ENCODE assay signal across 12 mouse cellular contexts in genomic region chr4:107130534-107130933, GRCm38 (mm10). TPM values are rescaled to one million over a fixed set of nuclear protein-coding genes. Genes with fewer than 3 reads are reported as not detected.
A peak's percentile ranks its signal among the peaks of the same experiment; 100 is the strongest.
DNase-seq lines count a peak whose midpoint lies in the region; ATAC-seq and TF ChIP-seq lines count a peak whose summit lies in the region.
"Had no signal": no experiment of that assay in that cellular context is flagged by ENCODE, and none has a peak within 500 bp of the region (broad histone marks: within the 10 kb centered on the region; RNA-seq: fewer than 3 reads in every experiment).

No protein-coding gene starts in this region.

- WGBS in forebrain, embryonic 14.5 days: 13% methylated on average over 9 of the region's 9 CpGs
- WGBS in forebrain, embryonic 11.5 days: 17% methylated on average over 9 of the region's 9 CpGs
- 22% methylated on average over 9 of the region's 9 CpGs for WGBS in lung, embryonic 14.5 days
- 22% methylated on average over 9 of the region's 9 CpGs for WGBS in lung, adult 2 months
- 28% methylated on average over 9 of the region's 9 CpGs for WGBS in intestine, embryonic 16.5 days

- no peak for TF ChIP-seq CTCF in lung, embryonic 14.5 days (IDR thresholded peaks at IDR 0.05; ENCODE audit: low read depth)
- no peak for TF ChIP-seq CTCF in lung, adult 2 months (IDR thresholded peaks at IDR 0.05; ENCODE audit: insufficient read depth, low read length)

- H3K27me3 ChIP-seq in forebrain, embryonic 14.5 days (replicated peaks; ENCODE audit: control insufficient read depth, insufficient read depth, low read length): no peaks in the 10 kb centered on the region
- no peaks in the 10 kb centered on the region for H3K27me3 ChIP-seq in forebrain, embryonic 11.5 days (ENCODE audit: control insufficient read depth, insufficient read depth, low read length)
- no peaks in the 10 kb centered on the region for H3K27me3 ChIP-seq in lung, embryonic 14.5 days (ENCODE audit: insufficient read depth, low read length)
- no peaks in the 10 kb centered on the region for H3K27me3 ChIP-seq in intestine, embryonic 16.5 days (replicated peaks; ENCODE audit: control insufficient read depth, insufficient read depth, low read length)

- no peak overlapping the region for H3K4me2 ChIP-seq in forebrain, embryonic 14.5 days (ENCODE audit: low read length)
- no peak overlapping the region for H3K4me2 ChIP-seq in forebrain, embryonic 11.5 days (ENCODE audit: low read depth, low read length, severe bottlenecking)
- no peak overlapping the region for H3K4me2 ChIP-seq in lung, embryonic 14.5 days
- no peak overlapping the region for H3K4me2 ChIP-seq in intestine, embryonic 16.5 days (ENCODE audit: low read depth, low read length)
- H3K4me2 ChIP-seq: liver, embryonic 15.5 days had no signal

- no peak overlapping the region; the same call in 1 of the 2 replicates for H3K27ac ChIP-seq in forebrain, embryonic 14.5 days (ENCODE audit: low read depth, low read length)
- no peak overlapping the region for H3K27ac ChIP-seq in forebrain, embryonic 11.5 days (ENCODE audit: low read depth, low read length)
- H3K27ac ChIP-seq in lung, embryonic 14.5 days (ENCODE audit: low read depth): no peak overlapping the region
- H3K27ac ChIP-seq in intestine, embryonic 16.5 days (ENCODE audit: low read length): no peak overlapping the region
- H3K27ac ChIP-seq: liver, embryonic 15.5 days had no signal

- H3K9ac ChIP-seq in forebrain, embryonic 14.5 days (ENCODE audit: low read length): 0 out of 2 replicates have a peak overlapping the region, but pooled peaks have one; percentile 5
- H3K9ac ChIP-seq in forebrain, embryonic 11.5 days (ENCODE audit: low read length): no peak overlapping the region
- no peak overlapping the region for H3K9ac ChIP-seq in lung, embryonic 14.5 days
- no peak overlapping the region for H3K9ac ChIP-seq in intestine, embryonic 16.5 days (ENCODE audit: low read depth, low read length)
- H3K9ac ChIP-seq: liver, embryonic 15.5 days had no signal

- no peaks in the 10 kb centered on the region for H3K9me3 ChIP-seq in forebrain, embryonic 14.5 days (replicated peaks; ENCODE audit: control insufficient read depth, low read length)
- no peaks in the 10 kb centered on the region for H3K9me3 ChIP-seq in forebrain, embryonic 11.5 days (ENCODE audit: control insufficient read depth, low read length)
- no peaks in the 10 kb centered on the region for H3K9me3 ChIP-seq in lung, embryonic 14.5 days (ENCODE audit: low read depth, low read length)
- no peaks in the 10 kb centered on the region for H3K9me3 ChIP-seq in intestine, embryonic 16.5 days (ENCODE audit: control insufficient read depth, low read length)
- H3K9me3 ChIP-seq: liver, embryonic 15.5 days had no signal

- no peak for DNase-seq in forebrain, embryonic 14.5 days (ENCODE audit: low spot score)
- DNase-seq in forebrain, embryonic 11.5 days (ENCODE audit: low spot score): no peak
- DNase-seq in lung, embryonic 14.5 days: peak; percentile 52
- no peak for DNase-seq in lung, adult 2 months
- DNase-seq in heart, postnatal 4 days: peak; percentile 17
- peak; percentile 31 to 53 for DNase-seq in thymus, postnatal 10 days (ENCODE audit: low spot score in 2 of 2)
- DNase-seq in urinary bladder, adult 18-20 months (ENCODE audit: low spot score in 2 of 2): no peak
- DNase-seq: cerebellum, adult 11-12 months; gastrocnemius, postnatal 14 days had no signal

- peaks cover 16% of the 10 kb centered on the region for H3K4me1 ChIP-seq in forebrain, embryonic 14.5 days (ENCODE audit: control insufficient read depth, insufficient read depth, low read length)
- peaks cover 14% of the 10 kb centered on the region for H3K4me1 ChIP-seq in forebrain, embryonic 11.5 days (replicated peaks; ENCODE audit: control insufficient read depth, insufficient read depth, low read length)
- 0 out of 2 replicates have a peak, but pooled peaks cover 3% of the 10 kb centered on the region for H3K4me1 ChIP-seq in lung, embryonic 14.5 days (ENCODE audit: insufficient read depth)
- no peaks in the 10 kb centered on the region for H3K4me1 ChIP-seq in lung, adult 2 months (ENCODE audit: control insufficient read depth, insufficient read depth, low read length)
- H3K4me1 ChIP-seq in intestine, embryonic 16.5 days (ENCODE audit: control insufficient read depth, insufficient read depth, low read length): peaks cover 15% of the 10 kb centered on the region

- ATAC-seq in forebrain, embryonic 14.5 days: no peak
- no peak for ATAC-seq in forebrain, embryonic 11.5 days (replicated peaks; ENCODE audit: low FRiP score)
- ATAC-seq in lung, embryonic 14.5 days (ENCODE audit: insufficient read depth): peak; percentile 32; the same call in 1 of the 2 replicates
- ATAC-seq in intestine, embryonic 16.5 days: no peak

- H3K36me3 ChIP-seq in forebrain, embryonic 14.5 days (ENCODE audit: control insufficient read depth, insufficient read depth, low read length): no peaks in the 10 kb centered on the region
- no peaks in the 10 kb centered on the region for H3K36me3 ChIP-seq in forebrain, embryonic 11.5 days (ENCODE audit: control insufficient read depth, insufficient read depth, low read length)
- H3K36me3 ChIP-seq in lung, embryonic 14.5 days (ENCODE audit: insufficient read depth): no peaks in the 10 kb centered on the region
- H3K36me3 ChIP-seq in intestine, embryonic 16.5 days (ENCODE audit: control insufficient read depth, insufficient read depth, low read length): no peaks in the 10 kb centered on the region
- H3K36me3 ChIP-seq: liver, embryonic 15.5 days had no signal

- no peak for TF ChIP-seq POLR2A in lung, adult 2 months (IDR thresholded peaks at IDR 0.05; ENCODE audit: borderline replicate concordance, extremely low read depth, low read depth, low read length)

- no peak overlapping the region for H3K4me3 ChIP-seq in forebrain, embryonic 14.5 days (ENCODE audit: low read depth, low read length)
- no peak overlapping the region for H3K4me3 ChIP-seq in forebrain, embryonic 11.5 days (ENCODE audit: low read depth, low read length)
- no peak overlapping the region for H3K4me3 ChIP-seq in lung, embryonic 14.5 days (ENCODE audit: low read depth, low read length)
- no peak overlapping the region for H3K4me3 ChIP-seq in lung, adult 2 months (replicated peaks; ENCODE audit: extremely low read depth, low read depth, low read length)
- no peak overlapping the region for H3K4me3 ChIP-seq in intestine, embryonic 16.5 days (ENCODE audit: low read length)
- H3K4me3 ChIP-seq: liver, embryonic 15.5 days had no signal

RNA-seq across cellular contexts. Expression of gene Cdcp2, which starts 33.8 kb away (rescaled TPM):
- polyA plus RNA-seq in forebrain, embryonic 14.5 days (2014; fragmentation: Nextera tagmentation; extraction: Ambion mirVana): not detected in 2 replicates
- 0.17 TPM in 1 of 2 replicates, not detected in the other for polyA plus RNA-seq in forebrain, embryonic 11.5 days (2014; fragmentation: Nextera tagmentation; extraction: Ambion mirVana)
- polyA plus RNA-seq in lung, embryonic 14.5 days (2014; fragmentation: Nextera tagmentation; extraction: Ambion mirVana): not detected in 2 replicates
- polyA plus RNA-seq in lung, adult 2 months (2012; rRNA removed): 0.07 TPM in 1 of 2 replicates, not detected in the other
- not detected for total RNA-seq in heart, postnatal 4 days (2021)
- polyA plus RNA-seq in intestine, embryonic 16.5 days (2015; fragmentation: Nextera tagmentation; extraction: Ambion mirVana): not detected in 2 replicates
- total RNA-seq: gastrocnemius, postnatal 14 days had no signal
- polyA plus RNA-seq: C2C12; liver, embryonic 15.5 days had no signal

RNA-seq across cellular contexts. Expression of gene Tmem59, which starts 47.7 kb away (rescaled TPM):
- 385 and 418 TPM in 2 replicates for polyA plus RNA-seq in forebrain, embryonic 14.5 days (2014; fragmentation: Nextera tagmentation; extraction: Ambion mirVana)
- polyA plus RNA-seq in forebrain, embryonic 11.5 days (2014; fragmentation: Nextera tagmentation; extraction: Ambion mirVana): 261 and 265 TPM in 2 replicates
- 321 and 337 TPM in 2 replicates for polyA plus RNA-seq in lung, embryonic 14.5 days (2014; fragmentation: Nextera tagmentation; extraction: Ambion mirVana)
- polyA plus RNA-seq in lung, adult 2 months (2012; rRNA removed): 321 and 330 TPM in 2 replicates
- total RNA-seq in heart, postnatal 4 days (2021): 100 to 1,000 TPM; 137 to 148 TPM
- polyA plus RNA-seq in intestine, embryonic 16.5 days (2015; fragmentation: Nextera tagmentation; extraction: Ambion mirVana): 449 TPM in 2 replicates

RNA-seq across cellular contexts. Expression of gene Tceanc2, which starts 48.4 kb away (rescaled TPM):
- polyA plus RNA-seq in forebrain, embryonic 14.5 days (2014; fragmentation: Nextera tagmentation; extraction: Ambion mirVana): 28.0 and 29.3 TPM in 2 replicates
- polyA plus RNA-seq in forebrain, embryonic 11.5 days (2014; fragmentation: Nextera tagmentation; extraction: Ambion mirVana): 21.2 and 26.2 TPM in 2 replicates
- polyA plus RNA-seq in lung, embryonic 14.5 days (2014; fragmentation: Nextera tagmentation; extraction: Ambion mirVana): 17.1 and 28.3 TPM in 2 replicates
- 5.6 and 7.5 TPM in 2 replicates for polyA plus RNA-seq in lung, adult 2 months (2012; rRNA removed)
- 10 to 100 TPM; 13.1 to 14.9 TPM for total RNA-seq in heart, postnatal 4 days (2021)
- polyA plus RNA-seq in intestine, embryonic 16.5 days (2015; fragmentation: Nextera tagmentation; extraction: Ambion mirVana): 17.6 and 19.4 TPM in 2 replicates

Comparison
In these comparisons a context has a peak if more than half of its experiments do, and no peak if none do; other contexts are left out.
1. DNase-seq: peak in lung, embryonic 14.5 days (single experiment), heart, postnatal 4 days (single experiment) and thymus, postnatal 10 days (2 of 2); none in forebrain, embryonic 14.5 days (single experiment), forebrain, embryonic 11.5 days (single experiment), lung, adult 2 months (single experiment) and urinary bladder, adult 18-20 months (0 of 2).